Mouse (Mus musculus): ENCODE results near the gene Pdlim4.

DNA sequence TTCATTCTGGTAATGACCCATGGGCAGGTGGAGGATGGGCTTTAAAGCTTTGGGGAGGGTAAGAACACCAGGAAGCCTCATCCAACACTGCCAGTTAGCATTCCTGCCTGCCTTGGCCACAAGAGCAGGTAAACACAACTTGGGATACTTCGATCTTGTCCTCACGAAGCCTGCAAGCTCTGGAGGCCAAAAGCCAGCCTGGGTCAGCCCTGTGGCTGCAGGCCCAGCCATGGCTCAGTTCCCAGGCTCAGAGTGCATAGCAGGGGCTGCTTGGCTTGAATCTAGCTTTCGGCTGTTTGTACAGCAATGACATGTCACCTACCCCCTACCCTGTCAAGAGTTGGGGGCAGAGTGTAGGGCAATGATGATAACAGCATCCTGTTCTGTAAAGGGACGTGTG lies 61.9 kb downstream of the Pdlim4 start:
- TF ChIP-seq CTCF (IDR thresholded peaks at IDR 0.05; ENCODE audit: borderline replicate concordance, insufficient read depth, low read depth, low read length) (no peak), POLR2A (IDR thresholded peaks at IDR 0.05; ENCODE audit: borderline replicate concordance, insufficient read depth, low read length) (no peak)
